Mouse (Mus musculus) stomach, postnatal 0 days (tissue): ENCODE measurements around the gene Pheta1. TPM values are rescaled to one million over a fixed set of nuclear protein-coding genes. Genes with fewer than 3 reads are reported as not detected.
"Not testable (repeated sequence)": the region's sequence is repeated elsewhere in the genome, so short reads cannot be mapped to it uniquely, and the experiment has no call there.

Experiments
- ATAC-seq: fragments of 200-750 bp; cut with Nextera tagmentation; 2 replicates; pipeline ENCODE4 v1.8.0; 2017; ENCODE audit not compliant: low FRiP score, low TSS enrichment
- DNase-seq: peaks from one replicate; pipeline ENCODE4 v3.0.0-alpha.2; 2016; ENCODE audit warnings: low spot score
- H3K27ac ChIP-seq: fragments of 300-500 bp; sonication (generic); replicated peaks from 2 replicates; pipeline ENCODE4 v1.5.1; 2014; ENCODE audit warnings: mild to moderate bottlenecking, control low read depth
- H3K27me3 ChIP-seq: fragments of 300-500 bp; sonication (generic); 2 replicates; pipeline ENCODE4 v1.6.1; 2014; ENCODE audit warnings: low read length; ENCODE audit not compliant: control insufficient read depth, insufficient read depth
- H3K36me3 ChIP-seq: fragments of 300-500 bp; sonication (generic); 2 replicates; pipeline ENCODE4 v1.6.1; 2014; ENCODE audit warnings: low read length, mixed read lengths; ENCODE audit not compliant: control insufficient read depth, insufficient read depth
- H3K4me1 ChIP-seq: fragments of 300-500 bp; sonication (generic); replicated peaks from 2 replicates; pipeline ENCODE4 v1.6.1; 2014; ENCODE audit warnings: antibody characterized with exemption; ENCODE audit not compliant: control insufficient read depth, insufficient read depth
- H3K4me2 ChIP-seq: fragments of 300-500 bp; sonication (generic); replicated peaks from 2 replicates; pipeline ENCODE4 v1.6.1; 2014; ENCODE audit warnings: low read depth, mild to moderate bottlenecking, control low read depth, moderate library complexity
- H3K4me3 ChIP-seq: fragments of 300-500 bp; sonication (generic); 2 replicates; pipeline ENCODE4 v1.5.1; 2014; ENCODE audit warnings: low read depth, low read length, control low read depth
- H3K9ac ChIP-seq: fragments of 300-500 bp; sonication (generic); 2 replicates; pipeline ENCODE4 v1.6.1; 2014; ENCODE audit warnings: mild to moderate bottlenecking, low read length, control low read depth, mixed read lengths
- H3K9me3 ChIP-seq: fragments of 300-500 bp; sonication (generic); 2 replicates; pipeline ENCODE4 v1.6.1; 2016; ENCODE audit warnings: low read length; ENCODE audit not compliant: control insufficient read depth
- CTCF ChIP-seq: IDR thresholded peaks from 2 replicates; pipeline ENCODE4 v1.5.1; 2016; ENCODE audit warnings: antibody characterized with exemption, low read depth, mild to moderate bottlenecking, moderate library complexity
- EP300 ChIP-seq: optimal IDR thresholded peaks from 2 replicates; pipeline ENCODE3; 2016; ENCODE audit warnings: antibody characterized with exemption
- WGBS: fragments of 180-500 bp; shearing (Covaris S2); extraction: QIAGEN DNeasy Blood & Tissue Kit; methylation state at CpG from one replicate; pipeline ENCODE4 v1.1.7; 2014; 5-methylcytosine and 5-hydroxymethylcytosine counted together
- polyA plus RNA-seq: library from polyadenylated mRNA; unstranded; fragments of >200 nt; fragmentation: Nextera tagmentation; extraction: Ambion mirVana; gene quantifications from 2 replicates; pipeline ENCODE4 v1.2.1, GENCODE M21; 2015

The Pheta1 gene
- polyA plus RNA-seq, 1 experiment from 2014 or later = 24.3 TPM

DNA sequence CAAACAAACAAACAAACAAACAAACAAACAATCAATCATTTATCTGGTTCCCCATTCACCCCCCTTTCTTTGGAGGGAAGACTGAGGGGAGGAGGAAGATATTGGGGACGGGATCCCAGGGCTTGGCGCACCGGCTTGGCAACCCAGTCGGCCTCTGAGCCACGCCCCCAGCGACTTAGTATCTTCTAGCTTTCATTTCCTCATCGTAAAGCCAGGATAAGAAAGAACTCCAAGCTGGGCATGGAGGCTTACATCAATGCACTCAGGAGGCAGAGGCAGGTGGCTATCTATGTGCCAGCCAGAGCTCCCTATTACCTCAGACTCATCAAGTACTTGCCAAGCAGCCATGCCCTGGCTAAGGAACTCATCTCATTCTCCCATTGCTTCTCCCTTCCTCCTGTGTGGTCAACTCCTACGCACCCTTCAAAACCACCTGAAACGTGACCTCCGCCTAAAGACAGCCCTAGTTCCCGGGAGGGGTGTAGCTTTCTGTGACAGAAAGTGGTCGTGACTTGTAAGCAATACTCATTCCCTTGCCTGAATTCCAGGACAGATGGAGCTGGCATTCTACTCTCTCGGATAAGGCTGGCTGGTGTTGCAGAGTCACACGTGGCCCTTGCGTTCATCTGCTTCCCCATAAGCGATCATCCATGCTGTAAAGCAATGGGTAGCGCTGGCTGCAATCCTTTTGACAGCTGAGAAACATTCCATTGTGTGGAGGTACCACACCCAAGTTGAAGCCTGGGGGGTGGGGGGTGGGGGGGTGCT is 5.5 kb upstream of the Pheta1 start:
- peak; percentile 22; the same call in 1 of the 2 replicates for ATAC-seq
- Histone ChIP-seq H3K4me1 (peaks cover 3% of the 10 kb centered on the region), H3K9ac (no peak overlapping the region; the same call in 1 of the 2 replicates), H3K4me3 (peak overlapping the region; percentile 48), H3K27ac (no peak overlapping the region), H3K36me3 (no peaks in the 10 kb centered on the region), H3K27me3 (no peaks in the 10 kb centered on the region), H3K9me3 (no peaks in the 10 kb centered on the region), H3K4me2 (peak overlapping the region; percentile 88)
- DNase-seq = peak; percentile 57
- TF ChIP-seq CTCF = no peak
- TF ChIP-seq EP300 = no peak
- WGBS = 11% methylated on average over 17 of the region's 17 CpGs

DNA sequence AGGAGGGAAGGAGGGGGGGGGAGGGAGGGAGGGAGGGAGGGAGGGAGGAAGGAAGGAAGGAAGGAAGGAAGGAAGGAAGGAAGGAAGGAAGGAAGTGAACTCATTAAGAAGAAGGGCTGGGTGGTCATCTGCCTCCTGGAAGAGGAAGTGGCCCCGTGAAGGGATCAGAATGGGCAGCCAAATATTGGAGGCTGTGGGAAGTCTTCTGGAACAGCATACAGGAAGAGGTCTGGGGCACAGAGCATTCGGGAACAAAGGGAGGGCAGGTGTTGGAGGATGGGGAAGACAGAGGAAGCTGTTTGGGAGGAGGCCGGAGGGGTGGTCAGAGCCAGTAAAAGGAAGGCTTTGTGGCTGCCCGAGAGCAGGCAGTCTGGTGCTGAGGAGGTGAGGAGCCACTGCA is 3.4 kb upstream of the Pheta1 start:
- TF ChIP-seq EP300 (no peak), CTCF (no peak)
- no peak overlapping the region for H3K4me3 ChIP-seq
- no peak overlapping the region for H3K9ac ChIP-seq
- 33% methylated on average over 4 of the region's 4 CpGs for WGBS
- H3K27me3 ChIP-seq = no peaks in the 10 kb centered on the region
- H3K9me3 ChIP-seq = no peaks in the 10 kb centered on the region
- ATAC-seq (no peak), DNase-seq (no peak)
- H3K27ac ChIP-seq = no peak overlapping the region
- no peak overlapping the region for H3K4me2 ChIP-seq
- peaks cover 7% of the 10 kb centered on the region for H3K4me1 ChIP-seq
- H3K36me3 ChIP-seq = no peaks in the 10 kb centered on the region

DNA sequence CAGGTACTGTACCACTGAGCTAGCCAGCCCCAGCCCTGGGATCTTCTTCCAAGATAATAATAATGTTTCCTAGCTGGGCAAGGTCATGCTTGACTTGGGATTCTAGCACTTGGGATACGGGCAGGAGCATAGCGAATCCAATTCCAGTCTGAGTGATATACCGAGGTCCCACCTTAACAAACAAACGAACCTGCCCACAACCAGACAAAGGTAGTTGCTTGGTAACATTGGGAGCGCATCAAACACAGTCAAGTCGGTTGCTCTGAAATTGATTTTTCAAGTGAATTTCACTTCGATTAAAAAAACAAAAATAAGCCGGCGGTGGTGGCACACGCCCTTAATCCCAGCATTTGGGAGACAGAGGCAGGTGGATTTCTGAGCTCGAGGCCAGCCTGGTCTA is 2.5 kb upstream of the Pheta1 start:
- peaks cover 7% of the 10 kb centered on the region for H3K4me1 ChIP-seq
- no peaks in the 10 kb centered on the region for H3K36me3 ChIP-seq
- no peak overlapping the region for H3K9ac ChIP-seq
- TF ChIP-seq EP300 = no peak
- no peak for TF ChIP-seq CTCF
- no peaks in the 10 kb centered on the region for H3K9me3 ChIP-seq
- WGBS = 68% methylated on average over 11 of the region's 11 CpGs
- H3K4me2 ChIP-seq = no peak overlapping the region
- DNase-seq = no peak
- H3K27ac ChIP-seq = no peak overlapping the region
- H3K4me3 ChIP-seq = no peak overlapping the region
- ATAC-seq = no peak
- no peaks in the 10 kb centered on the region for H3K27me3 ChIP-seq

DNA sequence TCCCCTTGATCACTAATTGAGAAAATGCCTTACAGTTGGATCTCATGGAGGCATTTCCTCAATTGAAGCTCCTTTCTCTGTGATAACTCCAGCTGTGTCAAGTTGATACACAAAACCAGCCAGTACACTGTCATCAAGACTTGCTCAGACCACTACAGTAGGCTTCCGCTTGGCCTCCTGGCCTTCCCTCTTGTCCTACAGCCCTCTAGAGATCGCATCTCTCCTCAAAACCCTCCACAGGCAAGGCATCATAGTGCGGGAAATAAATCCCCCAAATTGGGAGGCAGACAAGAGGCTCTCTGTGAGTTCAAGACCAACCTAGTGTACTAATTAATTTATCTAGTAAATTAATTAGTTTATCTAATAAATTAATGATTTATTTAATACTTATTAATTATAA is 1.5 kb upstream of the Pheta1 start:
- not testable (repeated sequence) for H3K4me2 ChIP-seq, DNase-seq, H3K4me1 ChIP-seq, H3K9ac ChIP-seq, H3K9me3 ChIP-seq, ATAC-seq, H3K4me3 ChIP-seq, H3K36me3 ChIP-seq, H3K27me3 ChIP-seq, H3K27ac ChIP-seq
- WGBS = 83% methylated on average over 3 of the region's 3 CpGs

DNA sequence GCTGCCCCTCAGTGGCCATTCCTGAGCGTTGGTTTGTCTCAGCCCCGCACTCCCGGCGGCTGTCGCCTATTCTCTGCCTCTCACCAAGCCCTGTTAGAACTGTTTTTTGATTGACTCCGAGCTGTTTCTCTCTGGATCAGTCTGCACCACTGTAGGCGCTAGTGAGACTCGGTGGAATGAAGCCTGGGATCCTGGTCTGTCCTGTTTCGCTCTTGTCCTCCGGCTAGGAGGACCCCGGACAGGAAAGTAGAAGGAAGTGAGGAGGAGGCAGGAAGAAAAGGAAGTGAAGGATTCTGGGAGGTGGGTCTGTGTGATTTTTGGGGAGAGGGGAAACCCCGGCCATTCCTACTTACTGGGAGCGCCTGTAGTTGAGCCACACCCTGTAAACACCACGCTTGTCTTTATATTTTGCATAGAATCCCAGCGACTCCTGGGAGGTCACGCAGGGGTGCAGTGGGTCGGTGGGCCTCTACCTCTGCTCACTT is 707 bp upstream of the Pheta1 start:
- Histone ChIP-seq H3K27me3 (no peaks in the 10 kb centered on the region), H3K4me3 (peak overlapping the region; percentile 90), H3K4me2 (peak overlapping the region; percentile 74), H3K9me3 (no peaks in the 10 kb centered on the region), H3K9ac (peak overlapping the region; percentile 83), H3K27ac (peak overlapping the region; percentile 87), H3K4me1 (peaks cover 6% of the 10 kb centered on the region), H3K36me3 (peaks cover under 1% of the 10 kb centered on the region; the same call in 1 of the 2 replicates)
- WGBS = 0% methylated on average over 17 of the region's 17 CpGs
- DNase-seq (peak; percentile 65), ATAC-seq (peak; percentile 9; the same call in 1 of the 2 replicates)
- TF ChIP-seq CTCF (peak; percentile 60), EP300 (no peak)
